Mouse (Mus musculus) limb, embryonic 13.5 days (tissue): ENCODE measurements around the gene Ms4a4a. TPM values are rescaled to one million over a fixed set of nuclear protein-coding genes. Genes with fewer than 3 reads are reported as not detected.

Experiments used
- polyA plus RNA-seq: library from polyadenylated mRNA; unstranded; fragments of >200 nt; fragmentation: Nextera tagmentation; extraction: Ambion mirVana; gene quantifications from 2 replicates; pipeline ENCODE4 v1.2.1, GENCODE M21; 2015

The Ms4a4a gene
- polyA plus RNA-seq, 1 experiment from 2014 or later, result 5.4 TPM

Other genes starting within 250 kb of the Ms4a4a start
- gene 1700017D01Rik, start 244.6 kb upstream of the Ms4a4a start, polyA plus RNA-seq, result not detected in 2 replicates
- not detected in 2 replicates for gene 1700025F22Rik, start 210.2 kb upstream of the Ms4a4a start, polyA plus RNA-seq
- gene Ms4a13, start 178.8 kb upstream of the Ms4a4a start, polyA plus RNA-seq, result not detected in 2 replicates
- gene Ms4a12, start 143.1 kb upstream of the Ms4a4a start, polyA plus RNA-seq, result not detected in 2 replicates
- not detected in 2 replicates for gene Ms4a1, start 109.3 kb upstream of the Ms4a4a start, polyA plus RNA-seq
- not detected in 2 replicates for gene Ms4a5, start 91.7 kb upstream of the Ms4a4a start, polyA plus RNA-seq
- not detected in 2 replicates for gene Ms4a14, start 61.1 kb upstream of the Ms4a4a start, polyA plus RNA-seq
- 5.7 and 7.0 TPM in 2 replicates for gene Ms4a7, start 39.4 kb upstream of the Ms4a4a start, polyA plus RNA-seq
- 0.62 and 0.87 TPM in 2 replicates for gene Ms4a4c, start 29.2 kb downstream of the Ms4a4a start, polyA plus RNA-seq
- 0.59 TPM in 1 of 2 replicates, not detected in the other for gene Ms4a4b, start 68.0 kb downstream of the Ms4a4a start, polyA plus RNA-seq
- 4.2 and 4.6 TPM in 2 replicates for gene Ms4a6c, start 93.8 kb downstream of the Ms4a4a start, polyA plus RNA-seq
- not detected in 2 replicates for gene Gm8369, start 110.4 kb downstream of the Ms4a4a start, polyA plus RNA-seq
- gene Ms4a6b, start 141.0 kb downstream of the Ms4a4a start, polyA plus RNA-seq, result 4.1 and 4.5 TPM in 2 replicates
- gene Ms4a4d, start 161.3 kb downstream of the Ms4a4a start, polyA plus RNA-seq, result 1.1 and 1.5 TPM in 2 replicates
- gene Ms4a6d, start 229.3 kb downstream of the Ms4a4a start, polyA plus RNA-seq, result 3.5 and 3.9 TPM in 2 replicates
- 0.59 and 1.0 TPM in 2 replicates for gene Ms4a2, start 248.2 kb downstream of the Ms4a4a start, polyA plus RNA-seq